Mouse (Mus musculus) heart, postnatal 0 days (tissue): ENCODE data around the gene Smarce1. TPM values are rescaled to one million over a fixed set of nuclear protein-coding genes. Genes with fewer than 3 reads are reported as not detected.

Experiments
- ATAC-seq: fragments of 200-750 bp; cut with Nextera tagmentation; 2 replicates; pipeline ENCODE4 v1.8.0; 2017; ENCODE audit warnings: low read depth, moderate number of reproducible peaks, moderate library complexity; ENCODE audit not compliant: insufficient read depth
- DNase-seq: peaks from one replicate; pipeline ENCODE4 v3.0.0-alpha.2; 2016; ENCODE audit warnings: low spot score
- H3K27ac ChIP-seq: fragments of 300-500 bp; sonication (generic); 2 replicates; pipeline ENCODE4 v1.5.1; 2014; ENCODE audit warnings: low read depth, mild to moderate bottlenecking
- H3K27me3 ChIP-seq: fragments of 300-500 bp; sonication (generic); 2 replicates; pipeline ENCODE4 v1.6.1; 2014; ENCODE audit warnings: low read length, mixed read lengths; ENCODE audit not compliant: control insufficient read depth, insufficient read depth
- H3K36me3 ChIP-seq: fragments of 300-500 bp; sonication (generic); replicated peaks from 2 replicates; pipeline ENCODE4 v1.6.1; 2014; ENCODE audit warnings: low read length, mixed read lengths; ENCODE audit not compliant: control insufficient read depth, insufficient read depth
- H3K4me1 ChIP-seq: fragments of 300-500 bp; sonication (generic); 2 replicates; pipeline ENCODE4 v1.6.1; 2014; ENCODE audit warnings: antibody characterized with exemption; ENCODE audit not compliant: control insufficient read depth, insufficient read depth
- H3K4me2 ChIP-seq: fragments of 300-500 bp; sonication (generic); 2 replicates; pipeline ENCODE4 v1.6.1; 2014; ENCODE audit warnings: low read depth, mild to moderate bottlenecking, low read length, moderate library complexity
- H3K4me3 ChIP-seq: fragments of 300-500 bp; sonication (generic); 2 replicates; pipeline ENCODE4 v1.5.1; 2014; ENCODE audit warnings: low read depth, low read length
- H3K9ac ChIP-seq: fragments of 300-500 bp; sonication (generic); replicated peaks from 2 replicates; pipeline ENCODE4 v1.6.1; 2014; ENCODE audit warnings: low read depth, low read length, mixed read lengths
- H3K9me3 ChIP-seq: fragments of 300-500 bp; sonication (generic); replicated peaks from 2 replicates; pipeline ENCODE4 v1.6.1; 2016; ENCODE audit warnings: low read length; ENCODE audit not compliant: control insufficient read depth
- CTCF ChIP-seq: IDR thresholded peaks from 2 replicates; pipeline ENCODE4 v1.5.1; 2016; ENCODE audit warnings: antibody characterized with exemption, control low read depth, low read depth
- EP300 ChIP-seq: IDR thresholded peaks from 2 replicates; pipeline ENCODE4 v1.6.1; 2016; ENCODE audit warnings: antibody characterized with exemption, low read depth
- WGBS: fragments of 180-500 bp; shearing (Covaris S2); extraction: QIAGEN DNeasy Blood & Tissue Kit; methylation state at CpG from one replicate; pipeline ENCODE4 v1.1.7; 2014; 5-methylcytosine and 5-hydroxymethylcytosine counted together
- polyA plus RNA-seq: library from polyadenylated mRNA; unstranded; fragments of >200 nt; fragmentation: Nextera tagmentation; extraction: Ambion mirVana; gene quantifications from 2 replicates; pipeline ENCODE4 v1.2.1, GENCODE M21; 2015
- total RNA-seq: library from RNA; depleted of rRNA; stranded (reverse); fragments of >200 nt; gene quantifications from 2 replicates; pipeline ENCODE4 v1.2.3, GENCODE M21; 2014; ENCODE audit warnings: low replicate concordance; rRNA removed

Gene Smarce1
- total RNA-seq (53.6 and 96.9 TPM in 2 replicates), polyA plus RNA-seq (115 and 126 TPM in 2 replicates)

DNA sequence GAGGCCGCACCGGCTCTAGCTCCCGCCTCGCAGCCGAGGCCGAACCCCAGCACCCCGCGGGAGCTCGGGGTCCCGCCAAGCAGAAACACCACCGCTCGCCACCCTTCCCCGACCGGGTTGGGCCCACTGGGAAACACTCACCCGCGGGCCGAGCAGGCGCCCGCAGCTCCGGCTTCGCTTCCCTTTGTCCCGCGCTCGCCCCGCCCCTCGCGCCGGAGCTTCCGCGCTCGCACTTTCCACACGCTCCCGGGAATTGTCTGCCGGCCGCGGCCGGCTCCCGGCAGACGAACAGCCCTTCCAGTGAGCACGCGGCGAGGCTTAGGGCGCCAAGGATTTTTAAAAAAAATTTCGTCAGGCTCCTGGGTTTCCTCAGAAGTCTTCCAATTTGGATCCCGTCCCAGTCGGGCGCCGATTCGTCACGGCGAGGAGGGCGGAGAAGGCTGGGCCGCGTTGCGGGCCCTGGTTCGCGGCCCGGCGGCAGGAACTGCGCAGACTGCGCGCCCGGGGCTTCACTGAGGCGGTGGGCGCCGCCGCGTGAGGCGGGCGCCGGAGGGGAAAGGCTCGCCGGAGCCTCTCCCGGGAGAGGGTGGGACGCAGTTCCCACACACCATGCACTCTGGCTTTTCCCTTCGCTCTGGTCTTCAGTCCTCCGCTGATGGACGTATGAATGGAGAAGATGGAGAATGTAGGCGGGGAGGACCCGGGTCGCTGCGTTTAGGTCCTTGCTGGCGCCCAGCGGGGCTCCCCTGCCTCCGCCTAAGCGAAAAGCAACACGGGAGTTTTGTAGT lies at the start of gene Smarce1:
Gene Smarce1, minus strand, starts transcription at position 757 of the 788 bp plus-strand sequence.
- Histone ChIP-seq H3K4me3 (peak within 1 kb of the TSS; percentile 96), H3K36me3 (peaks cover 22% of the 10 kb centered on the region), H3K27ac (peak within 1 kb of the TSS; percentile 97), H3K9ac (peak within 1 kb of the TSS; percentile 99), H3K9me3 (no peaks in the 10 kb centered on the region), H3K4me1 (peaks cover 8% of the 10 kb centered on the region; the same call in 1 of the 2 replicates), H3K27me3 (no peaks in the 10 kb centered on the region), H3K4me2 (peak within 1 kb of the TSS; percentile 82)
- ATAC-seq = peak; percentile 87
- DNase-seq = peak; percentile 53
- TF ChIP-seq EP300 = 0 out of 2 replicates have a peak, but pooled peaks have one; percentile 14
- TF ChIP-seq CTCF = no peak
- under 1% methylated on average over 76 of the region's 87 CpGs for WGBS

GRCm38 (mm10) chr11:99279986-99280385 lies 49.2 kb upstream of the Smarce1 start:
- H3K27me3 ChIP-seq = no peaks in the 10 kb centered on the region
- 60% methylated on average over 5 of the region's 5 CpGs for WGBS
- TF ChIP-seq EP300 = no peak
- no peak for TF ChIP-seq CTCF
- H3K9me3 ChIP-seq = no peaks in the 10 kb centered on the region
- H3K36me3 ChIP-seq = no peaks in the 10 kb centered on the region
- no peak overlapping the region for H3K4me2 ChIP-seq
- no peak for ATAC-seq
- H3K9ac ChIP-seq = no peak overlapping the region
- no peak overlapping the region for H3K27ac ChIP-seq
- H3K4me3 ChIP-seq = no peak overlapping the region
- no peaks in the 10 kb centered on the region for H3K4me1 ChIP-seq
- no peak for DNase-seq

DNA sequence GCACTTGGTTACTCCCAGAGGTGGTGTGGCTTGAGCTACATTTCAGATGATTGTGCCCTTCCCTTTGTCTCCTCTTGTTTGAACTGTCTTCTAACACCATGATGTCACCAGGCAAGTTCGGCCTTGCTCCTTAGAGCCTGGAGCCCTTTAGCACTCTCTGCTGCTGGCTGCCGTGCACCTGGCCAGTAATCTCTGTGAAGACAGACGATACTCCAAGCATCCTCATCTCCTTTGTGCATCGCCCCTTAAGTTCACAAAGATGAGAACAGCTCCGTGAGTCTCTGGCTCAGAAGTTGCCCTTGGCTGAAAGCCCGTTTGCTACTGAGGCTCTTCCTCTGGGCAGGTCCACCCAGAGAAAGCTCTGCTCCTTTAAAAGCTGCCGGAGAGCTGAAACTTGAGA lies 46.0 kb upstream of the Smarce1 start:
- no peak overlapping the region for H3K9ac ChIP-seq
- no peaks in the 10 kb centered on the region for H3K27me3 ChIP-seq
- H3K4me3 ChIP-seq = no peak overlapping the region
- TF ChIP-seq CTCF = no peak
- no peak for TF ChIP-seq EP300
- 55% methylated on average over 7 of the region's 7 CpGs for WGBS
- H3K4me2 ChIP-seq = no peak overlapping the region
- H3K4me1 ChIP-seq = no peaks in the 10 kb centered on the region
- DNase-seq (no peak), ATAC-seq (no peak)
- H3K9me3 ChIP-seq = no peaks in the 10 kb centered on the region
- H3K36me3 ChIP-seq = no peaks in the 10 kb centered on the region
- no peak overlapping the region for H3K27ac ChIP-seq

DNA sequence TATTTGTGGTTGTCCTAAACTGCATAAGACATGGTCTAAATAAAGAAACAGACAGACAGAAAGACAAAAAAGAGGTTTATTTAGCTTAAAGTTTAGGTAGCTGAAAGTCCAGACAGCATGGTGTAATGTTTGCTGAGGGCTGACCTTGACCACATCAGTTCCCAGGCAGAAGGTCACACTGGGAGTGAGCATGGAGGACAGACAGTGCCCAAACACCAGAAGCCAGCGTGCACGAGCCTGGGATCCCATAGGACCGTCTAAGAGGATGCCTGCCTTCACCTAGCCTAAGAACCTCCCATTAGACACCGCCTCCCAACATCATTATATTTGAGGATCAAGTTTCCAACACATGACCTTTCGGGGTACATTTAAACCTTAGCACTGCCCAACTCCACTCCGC lies 44.8 kb upstream of the Smarce1 start:
- TF ChIP-seq CTCF (no peak), EP300 (no peak)
- no peak for ATAC-seq
- H3K4me3 ChIP-seq = no peak overlapping the region
- WGBS = 69% methylated on average over 6 of the region's 6 CpGs
- H3K4me2 ChIP-seq = no peak overlapping the region
- H3K4me1 ChIP-seq = no peaks in the 10 kb centered on the region
- H3K27me3 ChIP-seq = no peaks in the 10 kb centered on the region
- DNase-seq = no peak
- H3K9me3 ChIP-seq = no peaks in the 10 kb centered on the region
- no peaks in the 10 kb centered on the region for H3K36me3 ChIP-seq
- H3K9ac ChIP-seq = no peak overlapping the region
- H3K27ac ChIP-seq = no peak overlapping the region

GRCm38 (mm10) chr11:99272721-99273120 lies 41.9 kb upstream of the Smarce1 start:
- Histone ChIP-seq H3K36me3 (no peaks in the 10 kb centered on the region), H3K4me2 (no peak overlapping the region), H3K9ac (no peak overlapping the region), H3K27me3 (no peaks in the 10 kb centered on the region), H3K4me1 (no peaks in the 10 kb centered on the region), H3K27ac (no peak overlapping the region), H3K4me3 (no peak overlapping the region), H3K9me3 (no peaks in the 10 kb centered on the region)
- ATAC-seq (no peak), DNase-seq (no peak)
- no peak for TF ChIP-seq EP300
- TF ChIP-seq CTCF = no peak
- 94% methylated on average over 4 of the region's 4 CpGs for WGBS
